Mouse (Mus musculus): ENCODE results near the gene Ccdc70.
"Not testable (repeated sequence)": the region's sequence is repeated elsewhere in the genome, so short reads cannot be mapped to it uniquely, and the experiment has no call there.

Gene Ccdc70
- long read RNA-seq, experiment 1: 0 reads
- long read RNA-seq, experiment 2: 0 reads

- intact Hi-C loops (cut with DNase I): no loop called here
Observed at GRCm38 (mm10) chr8:21969475-21969874, at the start of gene Ccdc70. Gene Ccdc70, plus strand, starts transcription at chr8:21969775.

- intact Hi-C loops (cut with DNase I): not testable (repeated sequence)
Observed at GRCm38 (mm10) chr8:21930754-21931153, 38.8 kb upstream of the Ccdc70 start.

GRCm38 (mm10) chr8:21932610-21933009 is 37.0 kb upstream of the Ccdc70 start, which contains the start of gene Defb15:
Gene Defb15, minus strand, starts transcription at chr8:21932710.
- intact Hi-C loops (cut with DNase I): no loop called here

GRCm38 (mm10) chr8:21938052-21938451 is 31.5 kb upstream of the Ccdc70 start, which contains the start of gene Defb35:
Gene Defb35, plus strand, starts transcription at chr8:21938352.
- intact Hi-C loops (cut with DNase I): not testable (repeated sequence)

- intact Hi-C loops (cut with DNase I): no loop called here
Observed at GRCm38 (mm10) chr8:21946462-21946861, 23.1 kb upstream of the Ccdc70 start, which contains the start of gene Defb13. Gene Defb13, plus strand, starts transcription at chr8:21946762.

- intact Hi-C loops (cut with DNase I): no loop called here
Observed at GRCm38 (mm10) chr8:21947311-21948017, 22.1 kb upstream of the Ccdc70 start.

GRCm38 (mm10) chr8:21955321-21955720 is 14.3 kb upstream of the Ccdc70 start:
- intact Hi-C loops (cut with DNase I): loop anchor here (10.0 kb wide), 1 partner anchor 201 kb away; no protein-coding TSS in a partner anchor

DNA sequence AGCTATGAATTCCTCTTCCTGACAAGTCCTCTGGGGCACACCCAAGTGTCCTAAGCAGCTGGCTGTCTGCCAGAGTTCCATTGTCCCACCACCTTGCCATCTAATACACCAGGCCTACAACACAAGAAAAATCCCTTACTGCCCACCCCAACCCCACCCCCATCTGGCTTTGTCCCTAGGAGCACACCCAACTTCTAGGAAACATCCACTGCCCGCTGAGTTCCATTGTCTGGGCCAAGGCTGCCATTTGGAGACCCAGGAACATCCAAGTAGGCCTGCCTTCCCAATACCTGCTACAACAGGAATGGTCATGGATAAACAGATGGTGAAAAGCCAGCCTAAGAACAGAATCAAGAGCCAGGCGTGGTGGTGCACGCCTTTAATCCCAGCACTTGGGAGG is 13.2 kb upstream of the Ccdc70 start:
- intact Hi-C loops (cut with DNase I): loop anchor here (10.0 kb wide), 1 partner anchor 202 kb away; no protein-coding TSS in a partner anchor

- intact Hi-C loops (cut with DNase I): loop anchor here (10.0 kb wide), 1 partner anchor 204 kb away; no protein-coding TSS in a partner anchor
Observed at GRCm38 (mm10) chr8:21958414-21958813, 11.2 kb upstream of the Ccdc70 start, which contains the start of gene Fam90a1a. Gene Fam90a1a, plus strand, starts transcription at chr8:21958714.

- intact Hi-C loops (cut with DNase I): no loop called here
Observed at GRCm38 (mm10) chr8:21966646-21967045, 2.9 kb upstream of the Ccdc70 start.

- intact Hi-C loops (cut with DNase I): no loop called here
Observed at GRCm38 (mm10) chr8:21978193-21978592, 8.6 kb downstream of the Ccdc70 start.

GRCm38 (mm10) chr8:21981664-21982337 is 12.2 kb downstream of the Ccdc70 start:
- intact Hi-C loops (cut with DNase I): no loop called here

DNA sequence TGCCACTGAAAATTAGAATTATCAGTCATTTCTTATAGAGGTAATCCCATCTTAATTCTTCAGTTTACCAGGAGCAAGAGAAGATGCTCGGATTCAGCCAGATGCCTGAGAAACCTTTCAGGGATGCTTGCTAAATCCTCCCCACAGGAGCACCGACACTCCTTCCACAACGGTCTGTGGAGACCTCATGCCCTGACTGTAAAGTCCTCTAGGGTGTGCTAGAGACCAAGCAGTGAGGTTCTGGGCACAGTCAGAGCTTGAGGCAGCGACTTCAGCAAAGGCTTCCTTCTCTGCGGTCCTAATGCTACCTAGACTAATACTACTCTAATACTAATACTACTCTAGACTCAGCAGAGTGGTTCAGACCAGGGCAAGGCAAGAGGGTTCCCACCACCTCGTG is 22.6 kb downstream of the Ccdc70 start:
- intact Hi-C loops (cut with DNase I): loop anchor here (5.0 kb wide), 2 partner anchors 100 to 175 kb away; partner anchors contain the start of gene Nek3

DNA sequence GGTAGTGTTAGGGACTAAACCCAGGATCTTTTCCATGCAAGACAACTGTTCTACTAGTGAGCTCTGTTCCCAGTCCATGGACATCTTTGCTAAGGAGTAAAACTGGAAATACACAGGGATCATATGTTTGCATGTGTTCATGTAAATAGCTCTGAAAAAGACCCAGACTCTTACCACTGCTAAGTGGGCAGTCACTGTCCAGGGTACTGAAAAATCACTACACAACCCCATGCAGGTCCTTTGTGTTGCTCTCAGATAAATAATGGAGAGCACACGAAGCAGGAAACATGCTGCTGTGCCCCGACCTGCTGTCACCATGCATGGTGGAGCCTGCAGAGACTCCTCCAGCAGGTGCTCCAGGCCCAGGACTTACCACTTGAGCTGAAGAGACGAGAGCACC is 25.6 kb downstream of the Ccdc70 start:
- intact Hi-C loops (cut with DNase I): loop anchor here (5.0 kb wide), 1 partner anchor 52 kb away; no protein-coding TSS in a partner anchor

DNA sequence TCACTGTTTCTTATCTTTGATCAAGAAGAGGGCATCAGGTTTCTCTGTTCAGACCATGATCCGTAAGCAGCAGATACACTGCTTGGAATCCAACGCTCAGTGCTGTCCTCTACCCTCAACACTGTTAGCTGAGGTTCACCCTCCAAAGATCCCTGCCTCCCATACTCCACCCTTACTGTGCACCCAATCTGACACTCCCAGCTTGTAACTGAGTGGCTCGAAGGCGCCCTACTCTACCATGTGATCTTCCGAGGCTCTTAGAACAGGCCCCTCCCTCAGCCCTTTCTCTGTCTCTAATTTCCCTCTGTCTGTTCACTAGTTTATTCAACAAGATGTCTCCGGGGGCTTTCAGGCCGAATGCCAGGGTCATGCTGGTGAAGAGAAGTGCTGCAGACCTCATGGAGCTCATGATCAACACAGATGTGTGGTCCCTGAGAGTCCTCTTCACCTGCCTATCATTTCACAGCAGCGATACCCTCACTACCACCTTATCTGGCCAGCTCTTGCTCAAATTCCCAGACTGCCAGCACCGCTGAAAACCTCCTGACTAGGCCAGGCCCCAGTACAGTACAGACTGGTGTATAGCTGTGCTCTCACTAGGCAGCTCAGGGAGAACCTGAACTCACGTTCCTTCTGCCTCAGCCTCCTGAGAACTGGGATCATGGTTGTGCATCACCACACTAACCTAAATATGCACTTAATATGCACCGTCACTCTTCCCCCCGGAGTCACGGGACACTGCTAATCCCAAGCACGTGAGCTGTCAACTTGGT is 35.4 kb downstream of the Ccdc70 start:
- intact Hi-C loops (cut with DNase I): no loop called here

- intact Hi-C loops (cut with DNase I): no loop called here
Observed at GRCm38 (mm10) chr8:22006423-22006822, 36.8 kb downstream of the Ccdc70 start.

- intact Hi-C loops (cut with DNase I): no loop called here
Observed at GRCm38 (mm10) chr8:22009403-22009802, 39.8 kb downstream of the Ccdc70 start.

GRCm38 (mm10) chr8:22013034-22013707 is 43.6 kb downstream of the Ccdc70 start:
- intact Hi-C loops (cut with DNase I): no loop called here

DNA sequence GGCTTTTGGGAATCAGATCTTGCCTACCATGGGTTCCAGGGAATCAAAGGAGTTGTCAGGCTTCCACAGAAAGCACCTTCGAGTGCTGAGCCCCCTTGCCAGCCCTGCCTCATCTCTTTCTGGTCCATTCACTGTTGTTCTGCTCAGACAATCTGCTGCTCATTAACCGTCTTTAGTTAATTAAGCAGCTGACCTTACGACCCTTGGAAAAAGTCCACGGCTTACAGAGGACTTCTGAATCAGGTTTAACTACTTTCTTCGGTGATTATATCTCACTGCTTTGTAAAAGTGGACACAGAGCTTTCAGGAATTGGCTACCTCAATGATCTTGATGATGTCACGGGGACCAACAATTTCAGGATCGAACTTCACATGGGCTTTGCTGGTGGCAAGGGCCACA is 48.2 kb downstream of the Ccdc70 start:
- intact Hi-C loops (cut with DNase I): no loop called here

- intact Hi-C loops (cut with DNase I): no loop called here
Observed at GRCm38 (mm10) chr8:22019498-22019897, 49.9 kb downstream of the Ccdc70 start.

GRCm38 (mm10) chr8:22022244-22022643 is 52.7 kb downstream of the Ccdc70 start:
- intact Hi-C loops (cut with DNase I): no loop called here
